Mouse (Mus musculus): ENCODE results near the gene Tmem178b. TPM values are rescaled to one million over a fixed set of nuclear protein-coding genes. Genes with fewer than 3 reads are reported as not detected.

Tmem178b gene
- total and polyA plus RNA-seq, 3 experiments, result 0.16 TPM; not detected in 2

- H3K4me3 ChIP-seq (ENCODE audit: low read depth, low read length), result no peak overlapping the region
- no peaks in the 10 kb centered on the region for H3K4me1 ChIP-seq (ENCODE audit: insufficient read depth, low read depth, low read length)
- no peaks in the 10 kb centered on the region for H3K9me3 ChIP-seq (replicated peaks)
- DNase-seq (ENCODE audit: low spot score), result no peak
- H3K36me3 ChIP-seq (replicated peaks), result no peaks in the 10 kb centered on the region
- H3K27me3 ChIP-seq (ENCODE audit: insufficient read depth, low read length), result no peaks in the 10 kb centered on the region
- ATAC-seq (ENCODE audit: extremely low read depth, insufficient number of reproducible peaks, low FRiP score, poor library complexity, severe bottlenecking), result no peak
- TF ChIP-seq TAL1 (conservative IDR thresholded peaks at IDR 0.05; ENCODE audit: low read depth, low read length), result no peak
- TF ChIP-seq CTCF (IDR thresholded peaks at IDR 0.05; ENCODE audit: low read depth, low read length), result no peak
- no peak for TF ChIP-seq GATA1 (IDR thresholded peaks at IDR 0.05; ENCODE audit: borderline replicate concordance, low read length)
- TF ChIP-seq GATA2 (IDR thresholded peaks at IDR 0.05; ENCODE audit: borderline replicate concordance, low read depth, low read length), result no peak
- TF ChIP-seq POLR2AphosphoS5 (IDR thresholded peaks at IDR 0.05; ENCODE audit: insufficient replicate concordance, low read depth, low read length), result no peak
Measured at GRCm38 (mm10) chr6:40200661-40201060, 327.6 kb downstream of the Tmem178b start.

- Histone ChIP-seq H3K4me3 (ENCODE audit: low read depth, low read length) (no peak overlapping the region), H3K4me1 (ENCODE audit: insufficient read depth, low read depth, low read length) (no peaks in the 10 kb centered on the region), H3K36me3 (replicated peaks) (no peaks in the 10 kb centered on the region), H3K9me3 (replicated peaks) (no peaks in the 10 kb centered on the region), H3K27me3 (ENCODE audit: insufficient read depth, low read length) (no peaks in the 10 kb centered on the region)
- ATAC-seq (ENCODE audit: extremely low read depth, insufficient number of reproducible peaks, low FRiP score, poor library complexity, severe bottlenecking) (no peak), DNase-seq (ENCODE audit: low spot score) (no peak)
- TF ChIP-seq GATA2 (IDR thresholded peaks at IDR 0.05; ENCODE audit: borderline replicate concordance, low read depth, low read length), result no peak
Measured at GRCm38 (mm10) chr6:40202602-40203001, 329.5 kb downstream of the Tmem178b start.

GRCm38 (mm10) chr6:40205380-40205779 is 332.3 kb downstream of the Tmem178b start:
- Histone ChIP-seq H3K9me3 (replicated peaks) (no peaks in the 10 kb centered on the region), H3K4me3 (ENCODE audit: low read depth, low read length) (no peak overlapping the region), H3K27me3 (ENCODE audit: insufficient read depth, low read length) (no peaks in the 10 kb centered on the region), H3K36me3 (replicated peaks) (no peaks in the 10 kb centered on the region), H3K4me1 (ENCODE audit: insufficient read depth, low read depth, low read length) (no peaks in the 10 kb centered on the region)
- DNase-seq (ENCODE audit: low spot score) (no peak), ATAC-seq (ENCODE audit: extremely low read depth, insufficient number of reproducible peaks, low FRiP score, poor library complexity, severe bottlenecking) (no peak)
- TF ChIP-seq POLR2AphosphoS5 (IDR thresholded peaks at IDR 0.05; ENCODE audit: insufficient replicate concordance, low read depth, low read length) (no peak), GATA2 (IDR thresholded peaks at IDR 0.05; ENCODE audit: borderline replicate concordance, low read depth, low read length) (no peak), CTCF (IDR thresholded peaks at IDR 0.05; ENCODE audit: low read depth, low read length) (no peak), GATA1 (IDR thresholded peaks at IDR 0.05; ENCODE audit: borderline replicate concordance, low read length) (no peak), TAL1 (conservative IDR thresholded peaks at IDR 0.05; ENCODE audit: low read depth, low read length) (no peak)

- Histone ChIP-seq H3K4me1 (ENCODE audit: insufficient read depth, low read depth, low read length) (no peaks in the 10 kb centered on the region), H3K4me3 (ENCODE audit: low read depth, low read length) (no peak overlapping the region), H3K27me3 (ENCODE audit: insufficient read depth, low read length) (no peaks in the 10 kb centered on the region), H3K9me3 (replicated peaks) (no peaks in the 10 kb centered on the region), H3K36me3 (replicated peaks) (no peaks in the 10 kb centered on the region)
- no peak for ATAC-seq (ENCODE audit: extremely low read depth, insufficient number of reproducible peaks, low FRiP score, poor library complexity, severe bottlenecking)
- no peak for TF ChIP-seq CTCF (IDR thresholded peaks at IDR 0.05; ENCODE audit: low read depth, low read length)
- TF ChIP-seq TAL1 (conservative IDR thresholded peaks at IDR 0.05; ENCODE audit: low read depth, low read length), result no peak
- TF ChIP-seq POLR2AphosphoS5 (IDR thresholded peaks at IDR 0.05; ENCODE audit: insufficient replicate concordance, low read depth, low read length), result no peak
- TF ChIP-seq GATA2 (IDR thresholded peaks at IDR 0.05; ENCODE audit: borderline replicate concordance, low read depth, low read length), result no peak
- TF ChIP-seq GATA1 (IDR thresholded peaks at IDR 0.05; ENCODE audit: borderline replicate concordance, low read length), result no peak
- DNase-seq (ENCODE audit: low spot score), result no peak
Measured at GRCm38 (mm10) chr6:40208014-40208413, 334.9 kb downstream of the Tmem178b start.

GRCm38 (mm10) chr6:40209172-40209571 is 336.1 kb downstream of the Tmem178b start:
- Histone ChIP-seq H3K4me3 (ENCODE audit: low read depth, low read length) (no peak overlapping the region), H3K36me3 (replicated peaks) (no peaks in the 10 kb centered on the region), H3K27me3 (ENCODE audit: insufficient read depth, low read length) (no peaks in the 10 kb centered on the region), H3K4me1 (ENCODE audit: insufficient read depth, low read depth, low read length) (no peaks in the 10 kb centered on the region), H3K9me3 (replicated peaks) (no peaks in the 10 kb centered on the region)
- TF ChIP-seq GATA1 (IDR thresholded peaks at IDR 0.05; ENCODE audit: borderline replicate concordance, low read length), result no peak
- no peak for TF ChIP-seq GATA2 (IDR thresholded peaks at IDR 0.05; ENCODE audit: borderline replicate concordance, low read depth, low read length)
- TF ChIP-seq TAL1 (conservative IDR thresholded peaks at IDR 0.05; ENCODE audit: low read depth, low read length), result no peak
- TF ChIP-seq CTCF (IDR thresholded peaks at IDR 0.05; ENCODE audit: low read depth, low read length), result no peak
- TF ChIP-seq POLR2AphosphoS5 (IDR thresholded peaks at IDR 0.05; ENCODE audit: insufficient replicate concordance, low read depth, low read length), result no peak
- DNase-seq (ENCODE audit: low spot score) (no peak), ATAC-seq (ENCODE audit: extremely low read depth, insufficient number of reproducible peaks, low FRiP score, poor library complexity, severe bottlenecking) (no peak)

- DNase-seq (ENCODE audit: low spot score), result no peak
- H3K4me3 ChIP-seq (ENCODE audit: low read depth, low read length), result no peak overlapping the region
- H3K36me3 ChIP-seq (replicated peaks), result no peaks in the 10 kb centered on the region
- H3K9me3 ChIP-seq (replicated peaks), result no peaks in the 10 kb centered on the region
- H3K27me3 ChIP-seq (ENCODE audit: insufficient read depth, low read length), result peaks cover 5% of the 10 kb centered on the region; the same call in 1 of the 2 replicates
- TF ChIP-seq TAL1 (conservative IDR thresholded peaks at IDR 0.05; ENCODE audit: low read depth, low read length), result no peak
- no peak for TF ChIP-seq GATA2 (IDR thresholded peaks at IDR 0.05; ENCODE audit: borderline replicate concordance, low read depth, low read length)
- TF ChIP-seq CTCF (IDR thresholded peaks at IDR 0.05; ENCODE audit: low read depth, low read length), result no peak
- TF ChIP-seq POLR2AphosphoS5 (IDR thresholded peaks at IDR 0.05; ENCODE audit: insufficient replicate concordance, low read depth, low read length), result no peak
- TF ChIP-seq GATA1 (IDR thresholded peaks at IDR 0.05; ENCODE audit: borderline replicate concordance, low read length), result no peak
- ATAC-seq (ENCODE audit: extremely low read depth, insufficient number of reproducible peaks, low FRiP score, poor library complexity, severe bottlenecking), result no peak
- no peaks in the 10 kb centered on the region for H3K4me1 ChIP-seq (ENCODE audit: insufficient read depth, low read depth, low read length)
Measured at GRCm38 (mm10) chr6:40217154-40217553, 344.1 kb downstream of the Tmem178b start.

- Histone ChIP-seq H3K4me1 (ENCODE audit: insufficient read depth, low read depth, low read length) (no peaks in the 10 kb centered on the region), H3K9me3 (replicated peaks) (no peaks in the 10 kb centered on the region), H3K36me3 (replicated peaks) (no peaks in the 10 kb centered on the region), H3K4me3 (ENCODE audit: low read depth, low read length) (no peak overlapping the region), H3K27me3 (ENCODE audit: insufficient read depth, low read length) (peaks cover 5% of the 10 kb centered on the region; the same call in 1 of the 2 replicates)
- no peak for TF ChIP-seq TAL1 (conservative IDR thresholded peaks at IDR 0.05; ENCODE audit: low read depth, low read length)
- TF ChIP-seq POLR2AphosphoS5 (IDR thresholded peaks at IDR 0.05; ENCODE audit: insufficient replicate concordance, low read depth, low read length), result no peak
- no peak for TF ChIP-seq CTCF (IDR thresholded peaks at IDR 0.05; ENCODE audit: low read depth, low read length)
- TF ChIP-seq GATA1 (IDR thresholded peaks at IDR 0.05; ENCODE audit: borderline replicate concordance, low read length), result no peak
- no peak for TF ChIP-seq GATA2 (IDR thresholded peaks at IDR 0.05; ENCODE audit: borderline replicate concordance, low read depth, low read length)
- DNase-seq (ENCODE audit: low spot score) (no peak), ATAC-seq (ENCODE audit: extremely low read depth, insufficient number of reproducible peaks, low FRiP score, poor library complexity, severe bottlenecking) (no peak)
Measured at GRCm38 (mm10) chr6:40217651-40218050, 344.6 kb downstream of the Tmem178b start.
